Mouse (Mus musculus): Measurements from ENCODE around the gene Dpp6. TPM values are rescaled to one million over a fixed set of nuclear protein-coding genes. Genes with fewer than 3 reads are reported as not detected.

The Dpp6 gene
- polyA plus RNA-seq, 1 experiment from 2014 or later: 0.22 TPM

DNA sequence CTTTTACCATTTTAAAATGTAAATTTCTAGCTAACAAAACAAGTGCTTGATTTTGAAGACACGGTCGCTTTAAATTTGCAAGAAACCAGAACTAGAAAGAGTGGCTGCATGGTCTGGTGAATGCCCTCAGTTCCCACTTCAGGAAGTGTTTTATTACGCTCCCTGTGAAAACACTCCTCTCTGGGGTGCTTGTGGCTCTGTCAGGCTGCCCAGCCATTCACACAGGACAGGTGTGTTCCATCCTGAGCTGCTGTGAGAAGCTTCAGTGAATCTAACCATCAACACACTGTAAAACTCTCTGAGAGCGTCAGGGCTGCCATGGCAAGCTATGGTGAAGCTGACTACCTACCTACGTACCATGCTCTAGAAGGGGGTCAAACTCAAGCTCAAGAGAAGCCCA, 841.2 kb downstream of the Dpp6 start:
- H3K4me3 ChIP-seq (ENCODE audit: low read depth, low read length): no peak overlapping the region
- H3K9ac ChIP-seq: no peak overlapping the region
- H3K4me1 ChIP-seq (ENCODE audit: insufficient read depth): no peaks in the 10 kb centered on the region
- H3K4me2 ChIP-seq: no peak overlapping the region
- H3K27ac ChIP-seq (ENCODE audit: low read depth): no peak overlapping the region
- 72% methylated on average over 5 of the region's 5 CpGs for WGBS
- TF ChIP-seq CTCF (IDR thresholded peaks at IDR 0.05; ENCODE audit: low read depth): no peak
- no peak for DNase-seq
- no peak for ATAC-seq (ENCODE audit: insufficient read depth)
- no peaks in the 10 kb centered on the region for H3K27me3 ChIP-seq (ENCODE audit: insufficient read depth, low read length)
- H3K36me3 ChIP-seq (ENCODE audit: insufficient read depth): no peaks in the 10 kb centered on the region
- no peaks in the 10 kb centered on the region for H3K9me3 ChIP-seq (ENCODE audit: low read depth, low read length)

DNA sequence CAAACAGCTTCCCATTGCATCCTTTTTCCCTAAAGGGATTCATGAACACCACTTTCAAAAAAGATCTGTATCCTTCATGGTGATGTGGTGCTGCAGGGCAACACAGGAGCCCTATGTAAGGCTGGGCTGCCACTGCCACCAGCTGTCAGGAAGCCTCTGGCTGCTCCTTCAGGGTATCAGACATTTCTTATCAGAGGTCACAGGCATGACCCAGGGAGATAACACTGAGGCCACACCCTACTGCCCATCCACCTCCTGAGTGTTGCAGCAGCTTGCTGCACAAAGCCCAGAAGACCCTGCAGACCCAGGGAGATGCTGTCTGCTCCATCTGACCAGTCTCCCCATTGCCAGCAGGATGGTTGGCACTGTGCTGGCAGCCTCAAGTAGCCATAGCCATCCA, 841.6 kb downstream of the Dpp6 start:
- Histone ChIP-seq H3K9me3 (ENCODE audit: low read depth, low read length) (no peaks in the 10 kb centered on the region), H3K27me3 (ENCODE audit: insufficient read depth, low read length) (no peaks in the 10 kb centered on the region), H3K4me2 (no peak overlapping the region), H3K4me3 (ENCODE audit: low read depth, low read length) (no peak overlapping the region), H3K9ac (no peak overlapping the region), H3K4me1 (ENCODE audit: insufficient read depth) (no peaks in the 10 kb centered on the region), H3K27ac (ENCODE audit: low read depth) (no peak overlapping the region), H3K36me3 (ENCODE audit: insufficient read depth) (no peaks in the 10 kb centered on the region)
- no peak for TF ChIP-seq CTCF (IDR thresholded peaks at IDR 0.05; ENCODE audit: low read depth)
- DNase-seq (no peak), ATAC-seq (ENCODE audit: insufficient read depth) (no peak)

- Histone ChIP-seq H3K4me3 (ENCODE audit: low read depth, low read length) (no peak overlapping the region), H3K9me3 (ENCODE audit: low read depth, low read length) (no peaks in the 10 kb centered on the region), H3K27ac (ENCODE audit: low read depth) (no peak overlapping the region), H3K9ac (no peak overlapping the region), H3K4me1 (ENCODE audit: insufficient read depth) (no peaks in the 10 kb centered on the region), H3K4me2 (no peak overlapping the region), H3K36me3 (ENCODE audit: insufficient read depth) (no peaks in the 10 kb centered on the region), H3K27me3 (ENCODE audit: insufficient read depth, low read length) (no peaks in the 10 kb centered on the region)
- WGBS: 90% methylated on average over 2 of the region's 2 CpGs
- ATAC-seq (ENCODE audit: insufficient read depth) (no peak), DNase-seq (no peak)
- no peak for TF ChIP-seq CTCF (IDR thresholded peaks at IDR 0.05; ENCODE audit: low read depth)
Observed at GRCm38 (mm10) chr5:27659019-27659418, 842.0 kb downstream of the Dpp6 start.

- H3K4me2 ChIP-seq: no peak overlapping the region
- H3K27me3 ChIP-seq (ENCODE audit: insufficient read depth, low read length): no peaks in the 10 kb centered on the region
- H3K4me3 ChIP-seq (ENCODE audit: low read depth, low read length): no peak overlapping the region
- no peaks in the 10 kb centered on the region for H3K36me3 ChIP-seq (ENCODE audit: insufficient read depth)
- TF ChIP-seq CTCF (IDR thresholded peaks at IDR 0.05; ENCODE audit: low read depth): no peak
- H3K9ac ChIP-seq: no peak overlapping the region
- DNase-seq (no peak), ATAC-seq (ENCODE audit: insufficient read depth) (no peak)
- H3K4me1 ChIP-seq (ENCODE audit: insufficient read depth): no peaks in the 10 kb centered on the region
- H3K9me3 ChIP-seq (ENCODE audit: low read depth, low read length): no peaks in the 10 kb centered on the region
- H3K27ac ChIP-seq (ENCODE audit: low read depth): no peak overlapping the region
- WGBS: 67% methylated on average over 6 of the region's 6 CpGs
Observed at GRCm38 (mm10) chr5:27659781-27660180, 842.8 kb downstream of the Dpp6 start.

DNA sequence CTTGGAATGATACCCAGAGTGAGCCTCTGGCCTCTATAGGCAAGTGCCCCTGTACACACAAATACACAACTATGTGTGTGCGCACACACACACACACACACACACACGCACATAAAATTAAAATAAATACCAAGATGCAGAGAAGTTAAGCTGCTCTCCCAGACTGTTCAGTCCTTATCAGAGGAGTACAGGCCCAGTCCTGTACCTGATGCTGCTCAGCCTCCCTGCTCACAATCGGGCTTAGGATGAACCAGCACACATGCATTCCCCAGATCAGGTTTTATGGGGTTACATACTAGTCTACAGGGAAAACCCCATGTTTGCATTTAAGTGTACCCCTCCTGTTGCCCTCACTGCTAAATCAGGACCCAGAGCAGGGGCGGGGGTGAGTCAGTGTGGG, 847.1 kb downstream of the Dpp6 start:
- Histone ChIP-seq H3K4me3 (ENCODE audit: low read depth, low read length) (no peak overlapping the region), H3K36me3 (ENCODE audit: insufficient read depth) (no peaks in the 10 kb centered on the region), H3K27ac (ENCODE audit: low read depth) (no peak overlapping the region), H3K9me3 (ENCODE audit: low read depth, low read length) (no peaks in the 10 kb centered on the region), H3K9ac (no peak overlapping the region), H3K4me1 (ENCODE audit: insufficient read depth) (no peaks in the 10 kb centered on the region), H3K4me2 (no peak overlapping the region), H3K27me3 (ENCODE audit: insufficient read depth, low read length) (no peaks in the 10 kb centered on the region)
- TF ChIP-seq CTCF (IDR thresholded peaks at IDR 0.05; ENCODE audit: low read depth): no peak
- ATAC-seq (ENCODE audit: insufficient read depth) (no peak), DNase-seq (no peak)
- 85% methylated on average over 4 of the region's 4 CpGs for WGBS

DNA sequence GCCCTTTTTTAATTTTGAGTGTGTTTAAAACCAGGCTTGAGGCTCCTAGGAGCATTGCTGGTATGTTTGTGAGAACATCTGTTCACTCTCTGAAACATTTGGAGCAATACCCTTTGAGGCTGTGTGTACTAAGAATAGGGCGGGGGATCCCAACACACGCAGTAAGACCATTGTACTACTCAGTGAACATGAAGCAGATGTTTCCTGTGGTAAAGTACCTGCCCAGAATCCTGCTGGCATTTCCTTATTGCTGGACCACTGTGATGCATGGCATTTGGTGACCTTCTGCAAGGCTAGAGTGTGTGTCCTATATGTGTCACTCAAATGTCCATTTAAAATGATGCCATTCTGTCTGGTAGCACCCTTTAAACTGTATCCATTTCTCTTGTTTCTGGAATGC, 854.5 kb downstream of the Dpp6 start:
- H3K27ac ChIP-seq (ENCODE audit: low read depth): no peak overlapping the region
- WGBS: 73% methylated on average over 2 of the region's 2 CpGs
- no peaks in the 10 kb centered on the region for H3K27me3 ChIP-seq (ENCODE audit: insufficient read depth, low read length)
- no peak overlapping the region for H3K4me3 ChIP-seq (ENCODE audit: low read depth, low read length)
- no peaks in the 10 kb centered on the region for H3K36me3 ChIP-seq (ENCODE audit: insufficient read depth)
- DNase-seq (peak; percentile 13), ATAC-seq (ENCODE audit: insufficient read depth) (peak; percentile 47; the same call in 1 of the 2 replicates)
- no peak for TF ChIP-seq CTCF (IDR thresholded peaks at IDR 0.05; ENCODE audit: low read depth)
- H3K9me3 ChIP-seq (ENCODE audit: low read depth, low read length): no peaks in the 10 kb centered on the region
- H3K4me1 ChIP-seq (ENCODE audit: insufficient read depth): no peaks in the 10 kb centered on the region
- no peak overlapping the region for H3K9ac ChIP-seq
- H3K4me2 ChIP-seq: no peak overlapping the region

DNA sequence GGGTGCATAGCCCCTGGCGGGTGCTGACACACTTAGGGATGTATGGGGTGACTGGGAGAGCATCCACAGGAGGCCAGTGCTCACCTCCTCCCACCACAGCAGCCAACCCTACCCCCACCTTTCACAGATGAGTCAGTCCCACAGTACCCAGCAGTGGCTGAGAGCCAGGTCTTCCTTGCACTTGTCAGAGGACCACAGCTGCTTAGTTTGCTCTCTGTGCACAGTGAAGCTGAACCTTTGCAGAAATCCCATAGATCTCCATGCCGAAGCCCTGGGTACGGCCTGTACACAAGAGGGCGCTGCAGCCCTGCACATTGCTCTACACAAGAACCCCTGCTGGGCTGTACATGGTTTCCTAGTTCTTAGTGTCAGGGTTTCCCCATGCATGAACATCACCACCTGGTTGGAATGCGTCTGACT, 860.3 kb downstream of the Dpp6 start:
- H3K27ac ChIP-seq (ENCODE audit: low read depth): no peak overlapping the region
- DNase-seq (peak; percentile 40), ATAC-seq (ENCODE audit: insufficient read depth) (peak; percentile 21; the same call in 1 of the 2 replicates)
- no peaks in the 10 kb centered on the region for H3K27me3 ChIP-seq (ENCODE audit: insufficient read depth, low read length)
- no peak overlapping the region for H3K4me3 ChIP-seq (ENCODE audit: low read depth, low read length)
- H3K36me3 ChIP-seq (ENCODE audit: insufficient read depth): no peaks in the 10 kb centered on the region
- H3K4me1 ChIP-seq (ENCODE audit: insufficient read depth): no peaks in the 10 kb centered on the region
- H3K9me3 ChIP-seq (ENCODE audit: low read depth, low read length): no peaks in the 10 kb centered on the region
- H3K4me2 ChIP-seq: no peak overlapping the region
- WGBS: 51% methylated on average over 5 of the region's 5 CpGs
- no peak overlapping the region for H3K9ac ChIP-seq
- peak; percentile 60 for TF ChIP-seq CTCF (IDR thresholded peaks at IDR 0.05; ENCODE audit: low read depth)

GRCm38 (mm10) chr5:27679151-27679550, 862.1 kb downstream of the Dpp6 start:
- H3K4me1 ChIP-seq (ENCODE audit: insufficient read depth): no peaks in the 10 kb centered on the region
- WGBS: 84% methylated on average over 1 of the region's 1 CpGs
- H3K4me2 ChIP-seq: no peak overlapping the region
- H3K9me3 ChIP-seq (ENCODE audit: low read depth, low read length): no peaks in the 10 kb centered on the region
- no peak overlapping the region for H3K9ac ChIP-seq
- H3K4me3 ChIP-seq (ENCODE audit: low read depth, low read length): no peak overlapping the region
- no peaks in the 10 kb centered on the region for H3K36me3 ChIP-seq (ENCODE audit: insufficient read depth)
- H3K27ac ChIP-seq (ENCODE audit: low read depth): no peak overlapping the region
- TF ChIP-seq CTCF (IDR thresholded peaks at IDR 0.05; ENCODE audit: low read depth): no peak
- no peak for DNase-seq
- no peaks in the 10 kb centered on the region for H3K27me3 ChIP-seq (ENCODE audit: insufficient read depth, low read length)
- ATAC-seq (ENCODE audit: insufficient read depth): no peak
